Mouse (Mus musculus): ENCODE measurements around the gene Qdpr.
"Not testable (repeated sequence)": the region's sequence is repeated elsewhere in the genome, so short reads cannot be mapped to it uniquely, and the experiment has no call there.

Qdpr gene

DNA sequence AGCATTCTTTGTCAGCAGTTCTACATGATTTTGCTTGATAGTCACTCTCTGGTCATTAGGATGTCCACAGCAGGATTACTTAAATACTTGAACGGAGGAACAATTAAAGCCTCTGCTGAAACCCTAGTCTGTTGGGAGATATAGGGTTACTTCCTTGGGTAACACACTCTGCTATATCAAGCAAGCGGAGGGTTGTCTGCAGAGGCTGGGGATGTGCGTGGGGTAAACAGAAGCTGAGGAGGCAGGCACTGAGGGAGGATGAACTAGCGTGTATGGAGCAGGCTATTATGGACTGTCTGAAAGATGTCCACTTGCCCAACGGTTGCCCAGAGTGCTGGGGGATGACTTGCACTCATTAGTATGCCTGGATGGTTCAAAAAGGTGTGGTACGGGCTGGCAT, 3.4 kb upstream of the Qdpr start, which contains the start of gene Clrn2:
Clrn2 (plus strand) TSS at position 301 of the 400 bp plus-strand sequence.
- DNase-seq (ENCODE audit: low read depth): no peak

DNA sequence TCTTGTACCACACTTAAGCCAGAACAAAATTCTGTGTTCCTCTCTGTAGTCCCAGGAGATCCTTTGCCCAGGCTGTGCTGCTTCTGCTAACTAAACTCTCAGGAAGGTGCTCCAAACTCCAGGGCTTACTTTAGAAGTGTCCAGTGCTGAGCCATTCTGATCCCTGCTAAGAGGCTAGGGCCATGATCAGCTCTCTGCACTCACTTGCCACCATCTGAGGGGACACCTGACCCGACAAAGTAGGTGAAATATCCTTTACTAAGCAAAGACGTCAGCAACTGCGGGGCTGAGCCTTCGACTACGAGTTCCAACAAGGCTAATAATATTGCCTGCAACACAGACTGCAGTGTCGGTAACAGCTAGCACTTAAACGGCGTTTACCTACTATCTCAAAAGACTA, 830 bp downstream of the Qdpr start:
- no peak for DNase-seq (ENCODE audit: low read depth)

DNA sequence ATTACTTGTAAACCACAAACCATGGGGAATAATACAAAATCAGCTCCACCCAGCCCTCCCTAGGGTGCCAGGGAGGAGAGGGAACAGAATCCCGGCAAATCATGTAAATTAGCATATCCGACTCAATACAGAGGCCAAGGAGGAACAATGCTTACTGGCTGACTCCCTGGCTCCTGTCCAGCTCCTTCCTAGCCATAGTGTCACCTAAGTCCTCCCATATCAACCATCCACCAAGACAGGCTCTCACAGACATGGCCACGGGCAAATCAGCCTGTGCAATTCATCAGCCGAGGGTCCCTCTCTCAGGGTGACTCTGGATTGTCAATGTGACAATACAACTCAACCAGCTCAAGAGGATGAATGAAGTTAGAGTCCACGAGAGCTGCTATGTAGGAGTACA, 1.4 kb downstream of the Qdpr start:
- peak; percentile 3 for DNase-seq (ENCODE audit: low read depth)

DNA sequence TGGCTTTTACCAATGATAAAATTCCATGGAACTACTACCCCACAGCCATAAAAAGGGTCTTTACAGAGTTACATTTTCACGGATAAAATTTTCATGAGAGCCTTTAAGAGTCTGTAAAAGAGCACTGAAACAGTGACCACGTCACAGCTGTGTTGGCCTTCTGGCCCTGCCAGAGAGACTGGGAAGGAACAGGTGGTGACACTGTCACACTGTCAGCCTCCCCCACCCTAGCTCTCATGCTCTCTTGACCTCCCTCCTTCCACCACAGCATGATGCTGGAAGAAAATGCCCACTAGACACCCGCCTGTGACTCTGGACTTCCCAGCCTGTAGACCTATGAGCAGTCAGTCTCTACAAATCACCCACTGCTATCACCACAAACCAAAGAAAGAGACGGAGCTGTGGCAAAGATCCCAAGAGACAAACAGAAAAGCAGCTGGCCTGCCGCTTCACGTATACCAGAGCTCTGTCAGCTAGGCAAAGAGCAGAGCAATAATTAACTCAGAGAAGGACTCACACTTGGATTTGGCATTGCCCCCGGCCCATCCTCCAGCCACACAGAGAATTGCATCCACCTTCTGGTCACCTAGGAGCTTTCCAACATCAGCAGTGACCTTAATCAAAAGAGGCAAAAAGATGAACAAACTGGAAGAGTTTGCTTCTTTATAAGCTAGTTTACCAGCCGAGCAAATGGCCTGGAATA, 5.8 kb downstream of the Qdpr start:
- no peak for DNase-seq (ENCODE audit: low read depth)

DNA sequence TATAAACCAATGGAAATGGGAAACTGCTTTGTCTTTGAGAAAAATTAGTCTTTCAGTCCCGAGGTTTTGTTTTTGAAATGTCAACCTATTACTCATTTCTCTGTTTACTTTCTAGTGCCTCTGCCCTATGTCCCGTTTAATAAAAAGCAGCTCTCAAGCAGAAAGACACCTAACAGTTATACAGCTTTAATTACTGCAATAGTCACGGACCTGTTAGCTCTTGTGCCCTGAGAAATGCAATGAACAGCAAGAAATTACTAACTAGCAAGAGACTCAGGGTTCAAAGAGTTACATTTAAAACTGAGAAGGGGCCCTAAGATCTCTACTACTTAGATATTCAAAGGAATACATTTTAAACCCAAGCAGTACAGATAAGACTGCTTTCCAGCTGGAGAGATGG, 8.3 kb downstream of the Qdpr start:
- no peak for DNase-seq (ENCODE audit: low read depth)

- no peak for DNase-seq (ENCODE audit: low read depth)
Measured at GRCm38 (mm10) chr5:45441124-45441523, 8.9 kb downstream of the Qdpr start.

DNA sequence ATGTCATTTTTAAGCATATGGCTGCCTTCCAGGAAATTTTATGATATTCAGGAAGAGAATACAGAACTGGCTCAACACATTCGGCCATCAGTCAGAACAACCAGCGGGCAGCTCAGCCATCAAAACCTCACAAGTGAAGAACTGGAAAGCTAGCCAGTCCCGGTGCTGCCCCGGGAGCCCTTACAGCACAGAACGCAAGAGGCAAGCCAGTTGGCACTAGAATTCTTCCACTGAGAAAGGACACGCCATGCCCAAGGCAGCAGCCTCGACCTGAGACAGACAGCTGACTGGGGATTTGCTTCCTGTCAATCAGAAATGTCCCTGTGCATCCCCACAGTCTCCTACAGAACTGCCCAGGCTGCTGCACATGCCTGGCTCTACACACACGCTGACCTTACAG, 11.7 kb downstream of the Qdpr start:
- DNase-seq (ENCODE audit: low read depth): no peak

DNA sequence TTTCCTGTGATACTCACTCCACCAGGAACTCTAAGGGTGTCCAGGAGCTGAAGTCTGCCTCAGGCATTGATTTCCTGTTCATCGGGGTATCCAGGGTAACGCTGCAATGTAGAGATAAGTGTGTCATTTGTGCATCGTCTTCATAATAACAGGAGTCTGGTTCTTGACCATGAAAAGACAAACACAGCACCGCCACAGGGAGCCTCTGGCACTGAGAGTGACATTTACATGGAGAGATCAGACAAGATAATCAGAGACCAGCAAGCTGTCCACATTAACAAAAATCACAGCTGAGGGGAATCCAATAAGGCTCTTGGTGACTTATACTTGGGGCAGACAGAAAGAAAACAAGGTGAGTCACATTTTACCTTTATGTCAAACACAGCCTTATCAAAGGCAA, 12.2 kb downstream of the Qdpr start:
- DNase-seq (ENCODE audit: low read depth): no peak

DNA sequence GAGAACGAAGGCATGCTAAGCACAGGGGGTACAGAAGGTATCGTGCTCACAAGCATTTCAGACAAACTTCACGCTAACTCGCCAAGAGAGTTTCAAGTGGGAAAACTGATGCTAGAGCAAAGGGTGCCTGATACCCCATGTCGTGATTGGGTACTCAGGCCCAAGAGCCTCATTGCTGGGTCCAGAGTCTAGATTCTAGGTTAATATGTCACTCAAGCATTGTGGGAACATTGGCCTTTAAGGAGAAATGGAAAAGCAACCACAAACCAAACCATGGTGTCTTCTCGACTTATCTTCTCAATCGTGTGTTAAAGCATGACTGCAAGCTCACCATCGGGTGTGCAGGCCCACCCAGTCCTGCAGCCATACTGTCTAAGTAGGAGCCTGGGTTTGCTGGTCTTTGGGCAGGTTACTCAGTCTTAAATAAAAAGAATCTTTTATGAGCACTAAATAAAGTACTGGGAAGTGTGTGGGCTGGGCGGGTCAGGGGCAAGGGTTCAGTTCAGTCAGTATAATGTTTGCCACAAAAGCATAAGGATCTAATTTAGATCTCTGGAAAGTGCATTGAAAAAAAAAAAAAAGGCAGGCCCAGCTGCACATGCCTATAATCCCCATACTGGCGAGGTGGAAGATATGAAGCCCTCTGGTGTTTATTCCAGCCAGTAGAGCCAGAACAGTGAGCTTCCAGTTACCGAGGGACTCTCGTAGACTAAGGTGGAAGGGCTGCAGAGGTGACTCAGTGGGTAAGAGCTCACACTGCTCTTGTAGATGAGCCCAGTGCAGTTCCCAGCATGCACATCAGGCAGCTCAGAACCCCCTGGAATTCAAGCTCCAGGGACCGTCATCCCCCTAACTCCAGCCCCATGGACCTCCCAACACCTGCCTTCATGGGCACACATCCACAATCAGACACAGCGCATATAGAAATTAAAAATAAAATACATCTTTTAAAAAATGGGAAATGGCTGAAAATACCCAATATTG, 13.8 kb downstream of the Qdpr start:
- no peak for DNase-seq (ENCODE audit: low read depth)

- DNase-seq (ENCODE audit: low read depth): no peak
Measured at GRCm38 (mm10) chr5:45427891-45428290, 22.1 kb downstream of the Qdpr start.

DNA sequence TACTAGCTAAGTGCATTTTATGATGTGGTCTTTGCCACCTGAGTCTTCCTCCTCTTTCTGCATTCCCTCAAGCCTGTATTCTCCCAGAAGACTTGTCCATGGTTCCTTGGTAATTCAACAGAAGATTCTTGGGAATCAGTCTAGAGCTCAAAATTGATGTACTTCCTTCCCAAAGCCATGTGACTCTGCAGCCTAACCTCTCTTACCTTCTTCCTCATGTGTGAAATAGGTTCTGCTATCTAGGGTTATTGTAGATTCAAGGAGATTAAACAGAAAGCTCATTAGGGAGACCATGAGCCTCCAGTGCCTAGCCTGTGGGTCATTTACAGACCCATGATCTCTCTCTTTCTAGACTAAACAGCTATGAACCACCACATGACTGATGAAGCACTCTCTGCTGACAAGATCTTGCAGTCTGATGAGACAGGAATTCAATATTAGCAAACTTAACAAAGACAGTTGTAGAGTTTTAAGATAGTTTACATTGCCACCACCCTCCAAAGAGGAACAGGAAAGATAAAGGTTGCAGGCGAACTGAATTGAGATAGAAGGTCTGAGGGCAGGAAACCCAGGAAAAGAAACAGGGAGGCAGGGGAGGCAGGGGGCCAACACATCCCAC, 23.5 kb downstream of the Qdpr start:
- DNase-seq (ENCODE audit: low read depth): no peak

DNA sequence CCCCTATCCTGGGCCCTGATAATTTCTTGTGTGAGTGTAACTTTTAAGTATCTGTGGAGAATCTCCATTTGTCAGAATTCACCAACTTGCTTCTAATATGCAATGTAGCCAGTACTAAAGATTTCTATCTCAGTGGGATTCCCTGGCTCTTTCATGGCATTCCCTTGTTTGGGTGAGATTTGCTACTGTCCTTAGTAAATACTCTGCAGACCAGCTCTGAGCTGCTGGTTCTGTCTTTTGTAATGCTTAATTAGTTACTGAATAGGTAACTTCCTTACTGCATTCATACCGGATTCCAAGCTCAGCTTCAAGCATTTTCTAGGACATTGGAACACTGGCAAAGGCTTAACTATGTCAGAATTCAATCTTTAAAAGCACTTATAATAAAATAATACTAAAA, 24.3 kb downstream of the Qdpr start:
- DNase-seq (ENCODE audit: low read depth): not testable (repeated sequence)

DNA sequence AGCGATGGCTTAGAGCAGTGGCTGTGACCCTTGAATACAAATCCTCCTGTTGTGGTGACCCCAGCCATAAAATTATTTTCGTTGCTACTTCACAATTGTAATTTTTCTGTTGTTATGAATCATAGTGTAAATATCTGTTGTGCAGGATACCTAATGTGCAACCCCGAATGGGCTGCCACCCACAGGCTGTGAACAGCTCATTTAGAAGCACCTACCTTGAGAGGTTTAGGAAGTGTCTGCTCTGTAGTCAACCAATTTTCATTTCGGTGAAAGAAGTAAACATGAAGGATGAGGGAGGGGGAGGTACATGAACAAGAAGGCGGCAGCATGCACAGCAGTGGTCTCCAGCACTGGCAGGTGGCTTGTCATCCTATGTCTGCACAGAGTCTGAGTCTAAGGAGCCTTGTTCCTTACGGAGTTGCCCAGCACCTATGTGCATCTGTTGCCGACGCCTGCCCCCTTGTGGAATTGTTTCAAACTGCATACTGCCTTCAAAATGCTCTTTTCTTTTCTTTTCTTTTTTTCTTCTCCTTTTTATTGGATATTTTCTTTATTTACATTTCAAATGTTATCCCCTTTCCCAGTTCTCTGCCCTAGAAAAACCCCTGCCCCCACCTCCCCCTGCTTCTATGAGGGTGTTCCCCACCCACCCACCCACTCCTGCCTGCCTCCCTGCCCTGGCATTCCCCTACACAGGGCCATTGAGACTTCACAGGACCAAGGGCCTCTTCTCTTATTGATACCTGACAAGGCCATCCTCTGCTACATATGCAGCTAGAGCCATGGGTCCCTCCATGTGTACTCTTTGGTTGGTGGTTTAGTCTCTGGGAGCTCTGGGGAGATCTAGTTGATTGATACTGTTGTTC, 25.8 kb downstream of the Qdpr start:
- peak; percentile 54 for DNase-seq (ENCODE audit: low read depth)

DNA sequence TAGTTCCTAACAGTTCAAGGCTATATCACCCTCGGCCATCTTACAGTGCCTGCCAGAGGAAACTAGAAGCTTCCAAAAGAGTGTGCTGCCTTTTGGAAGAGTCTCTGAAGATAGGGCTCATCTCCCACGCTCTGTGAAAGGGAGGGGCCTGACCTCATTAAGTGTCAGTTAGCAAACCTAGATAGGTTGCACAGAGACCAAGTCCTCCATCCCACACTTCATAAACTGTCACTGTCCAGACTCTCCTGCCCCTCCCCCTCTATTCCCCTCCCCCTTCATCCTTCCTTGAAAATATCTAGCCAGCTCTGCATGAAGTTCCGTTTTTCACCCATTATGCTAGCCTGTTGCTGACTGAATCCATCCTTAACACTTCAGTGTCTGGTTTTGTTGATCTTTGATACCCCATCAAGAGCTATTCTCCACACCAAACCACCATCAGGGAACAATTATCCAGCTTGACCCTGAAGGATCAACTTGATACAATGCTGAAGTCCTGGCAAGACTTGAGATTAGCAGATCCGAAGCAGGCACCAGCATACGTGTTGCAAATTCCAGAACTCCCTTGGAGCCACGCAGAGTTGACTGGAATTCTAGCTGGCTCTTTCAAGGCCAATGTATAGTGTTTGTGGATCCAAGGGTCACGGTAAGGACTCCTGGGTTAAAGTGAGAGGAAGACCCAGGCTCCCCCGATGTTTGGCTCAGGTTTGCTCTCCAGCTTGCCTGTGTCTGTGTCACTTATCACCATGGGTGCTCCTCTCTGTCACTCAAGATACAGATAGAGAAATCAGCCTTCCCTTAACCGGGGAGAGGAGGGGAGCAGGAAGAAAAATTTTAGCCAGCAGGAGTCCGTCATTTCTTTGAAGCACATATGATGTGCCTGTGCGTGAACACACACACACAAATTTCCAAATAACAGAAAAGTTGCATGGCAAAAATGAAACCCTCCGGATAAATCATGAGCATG, 27.9 kb downstream of the Qdpr start:
- no peak for DNase-seq (ENCODE audit: low read depth)

DNA sequence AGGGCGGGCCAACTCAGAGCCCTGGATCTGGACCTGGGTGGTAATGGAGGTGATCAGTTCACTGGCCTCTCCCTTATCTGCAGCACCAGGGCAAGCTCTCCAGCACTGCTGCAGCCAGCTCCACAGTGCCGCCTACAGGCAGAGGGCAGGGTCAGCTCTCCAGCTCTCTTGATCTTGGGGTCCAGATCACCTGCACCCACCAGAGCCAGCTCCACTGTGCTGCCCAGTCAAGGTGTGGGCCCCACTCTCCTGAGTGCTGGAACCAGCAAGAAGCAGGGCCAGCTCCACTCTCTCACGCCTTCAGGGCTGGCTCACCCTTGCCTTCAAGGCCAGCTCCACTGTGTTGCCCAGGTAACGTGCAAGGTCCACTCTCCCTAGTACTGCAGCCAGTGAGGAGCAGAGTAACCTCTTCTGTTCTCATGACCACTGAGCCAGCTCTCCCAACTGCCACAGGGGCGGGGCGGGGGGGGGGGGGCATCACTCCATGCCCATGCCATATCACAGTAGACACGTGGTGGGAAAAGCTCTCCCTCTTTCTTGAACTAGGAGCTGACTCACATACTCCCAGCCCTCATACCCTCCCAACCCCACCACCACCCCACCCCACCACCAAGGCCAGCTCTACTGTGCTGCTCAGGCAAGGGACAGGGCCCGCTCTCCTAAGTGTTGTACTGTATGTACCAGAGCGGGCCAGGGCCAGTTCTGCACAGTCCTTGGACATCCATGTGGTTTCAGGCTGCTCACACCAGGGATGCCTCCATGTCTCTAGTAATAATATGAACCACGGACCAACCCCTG, 30.0 kb downstream of the Qdpr start:
- no peak for DNase-seq (ENCODE audit: low read depth)

DNA sequence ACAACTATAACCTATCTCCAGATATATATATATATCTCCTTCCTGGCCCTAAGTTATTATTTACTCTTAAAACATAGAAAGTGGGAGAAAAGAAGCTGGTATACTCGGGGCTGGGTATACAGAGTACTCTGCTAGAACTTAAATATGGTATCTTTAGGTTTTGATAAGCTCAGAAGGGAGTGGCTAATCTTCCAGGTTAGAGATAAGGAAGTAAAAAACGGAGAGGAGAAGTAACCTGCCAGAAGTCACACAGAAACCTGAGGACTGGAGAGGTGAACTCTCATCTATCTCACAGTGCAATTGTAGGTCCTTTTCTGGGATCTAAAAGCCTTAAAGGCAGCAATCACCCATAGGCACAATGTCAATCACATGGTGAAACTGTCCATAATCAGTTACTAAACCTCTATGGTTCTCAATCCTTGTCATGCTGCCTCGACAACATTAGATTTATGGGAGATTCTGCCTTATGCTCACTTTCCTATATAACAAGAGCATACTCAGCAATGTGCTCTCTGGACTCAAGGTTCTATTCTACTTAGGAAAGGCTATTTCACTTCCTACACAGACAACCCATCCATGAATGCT, 32.1 kb downstream of the Qdpr start:
- DNase-seq (ENCODE audit: low read depth): no peak

GRCm38 (mm10) chr5:45416478-45416877, 33.6 kb downstream of the Qdpr start:
- no peak for DNase-seq (ENCODE audit: low read depth)

DNA sequence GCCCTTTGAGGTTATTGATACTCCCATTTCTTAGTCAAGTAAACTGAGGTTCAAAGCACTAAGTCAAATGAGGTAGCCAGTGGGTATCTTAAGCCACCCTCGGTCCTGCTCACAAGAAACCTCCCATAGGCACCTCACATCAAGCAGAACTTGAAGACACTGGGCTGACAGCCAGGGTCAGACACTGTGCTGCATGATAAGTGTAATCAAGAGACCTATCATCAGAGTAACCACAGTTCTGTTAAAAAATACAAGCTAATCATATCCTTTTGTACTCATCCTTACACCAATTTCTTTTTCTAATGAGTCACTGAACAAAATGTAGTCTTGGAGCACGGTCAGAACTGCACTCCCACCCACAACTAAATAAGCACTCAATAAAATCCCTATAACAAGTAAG, 43.9 kb downstream of the Qdpr start:
- DNase-seq (ENCODE audit: low read depth): no peak

DNA sequence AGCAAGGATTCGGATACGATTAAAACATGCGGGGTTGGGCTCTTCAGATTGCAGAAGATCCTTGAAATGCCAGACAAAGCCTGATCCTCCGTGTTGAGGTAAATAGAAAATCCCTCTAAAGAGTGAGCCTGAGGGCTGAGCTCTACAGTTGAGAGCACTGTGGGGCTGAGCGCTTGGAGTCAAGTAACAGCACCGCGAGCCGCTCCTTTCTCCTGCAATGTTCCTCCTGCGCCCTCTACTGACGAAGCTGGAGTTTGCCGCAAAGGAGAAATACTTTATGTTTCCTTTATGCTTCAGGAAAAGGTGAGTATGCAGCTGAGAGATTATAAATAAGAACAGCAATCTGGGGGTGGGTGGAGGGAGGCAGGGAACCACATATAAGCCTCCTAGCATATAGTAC, 47.4 kb downstream of the Qdpr start:
- peak; percentile 45 for DNase-seq (ENCODE audit: low read depth)
